Comparison of ENCODE assay signal across 15 mouse cellular contexts in genomic region chr10:83064796-83065195, GRCm38 (mm10).
"Had no signal": no experiment of that assay in that cellular context is flagged by ENCODE, and none has a peak within 500 bp of the region (broad histone marks: within the 10 kb centered on the region; RNA-seq: fewer than 3 reads in every experiment).

No protein-coding gene starts in this region.

- H3K36me3 ChIP-seq: kidney, embryonic 15.5 days; neural tube, embryonic 13.5 days had no signal

- H3K27ac ChIP-seq: kidney, embryonic 15.5 days; left cerebral cortex, adult 2 months; liver, embryonic 13.5 days; neural tube, embryonic 13.5 days had no signal

- H3K27me3 ChIP-seq: kidney, embryonic 15.5 days; liver, embryonic 13.5 days; neural tube, embryonic 13.5 days had no signal

- H3K4me3 ChIP-seq: kidney, embryonic 15.5 days; left cerebral cortex, adult 2 months; liver, embryonic 13.5 days; myocyte; neural tube, embryonic 13.5 days had no signal

- DNase-seq: kidney, adult 8-10 months; kidney, postnatal 10 days; kidney, postnatal 36 days; layer of hippocampus, postnatal 36 days; liver, embryonic 13.5 days; lung, adult 2 months; lung, postnatal 14 days; lung, postnatal 4 days; midbrain, embryonic 14.5 days; thymus, adult 18-20 months; thymus, postnatal 36 days had no signal

- H3K9me3 ChIP-seq: kidney, embryonic 15.5 days; liver, embryonic 13.5 days; neural tube, embryonic 13.5 days had no signal

- H3K9ac ChIP-seq: kidney, embryonic 15.5 days; liver, embryonic 13.5 days; neural tube, embryonic 13.5 days had no signal

- H3K4me2 ChIP-seq: kidney, embryonic 15.5 days; liver, embryonic 13.5 days; neural tube, embryonic 13.5 days had no signal
